Mouse (Mus musculus) bone marrow, adult 2 months (tissue): ENCODE data around the gene Cldn7.

Source experiments
- CTCF ChIP-seq: fragments of 200-500 bp; IDR thresholded peaks from 2 replicates; pipeline ENCODE4 v1.5.1; 2011; ENCODE audit warnings: low read length, control low read depth; ENCODE audit not compliant: control insufficient read depth, insufficient read depth
- POLR2A ChIP-seq: fragments of 200-500 bp; IDR thresholded peaks from 2 replicates; pipeline ENCODE4 v1.6.1; 2011; ENCODE audit warnings: low read depth, mild to moderate bottlenecking, control low read depth, low read length, borderline replicate concordance; ENCODE audit not compliant: control insufficient read depth

DNA sequence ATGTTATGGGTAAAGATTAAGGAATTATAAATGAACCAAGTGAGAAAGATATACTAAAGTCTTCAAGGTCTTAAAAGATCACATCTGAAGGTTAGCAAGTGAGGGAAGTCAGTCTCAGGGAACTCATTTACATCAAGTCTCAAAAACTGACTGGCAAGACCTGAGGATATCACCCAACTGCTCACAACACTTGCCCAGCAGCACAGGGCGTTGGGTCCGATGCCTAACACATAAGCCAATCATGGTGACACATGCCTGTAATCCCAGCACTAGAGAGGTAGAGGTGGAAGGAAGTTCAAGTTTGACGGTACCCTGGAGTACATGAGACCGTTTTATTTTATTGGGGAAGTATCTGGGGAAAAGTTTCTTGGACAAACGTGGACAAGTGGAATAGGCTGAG, 46.5 kb upstream of the Cldn7 start:
- TF ChIP-seq POLR2A (no peak), CTCF (no peak)
